7 mouse cellular contexts compared by ENCODE assay signal in the genomic region with DNA sequence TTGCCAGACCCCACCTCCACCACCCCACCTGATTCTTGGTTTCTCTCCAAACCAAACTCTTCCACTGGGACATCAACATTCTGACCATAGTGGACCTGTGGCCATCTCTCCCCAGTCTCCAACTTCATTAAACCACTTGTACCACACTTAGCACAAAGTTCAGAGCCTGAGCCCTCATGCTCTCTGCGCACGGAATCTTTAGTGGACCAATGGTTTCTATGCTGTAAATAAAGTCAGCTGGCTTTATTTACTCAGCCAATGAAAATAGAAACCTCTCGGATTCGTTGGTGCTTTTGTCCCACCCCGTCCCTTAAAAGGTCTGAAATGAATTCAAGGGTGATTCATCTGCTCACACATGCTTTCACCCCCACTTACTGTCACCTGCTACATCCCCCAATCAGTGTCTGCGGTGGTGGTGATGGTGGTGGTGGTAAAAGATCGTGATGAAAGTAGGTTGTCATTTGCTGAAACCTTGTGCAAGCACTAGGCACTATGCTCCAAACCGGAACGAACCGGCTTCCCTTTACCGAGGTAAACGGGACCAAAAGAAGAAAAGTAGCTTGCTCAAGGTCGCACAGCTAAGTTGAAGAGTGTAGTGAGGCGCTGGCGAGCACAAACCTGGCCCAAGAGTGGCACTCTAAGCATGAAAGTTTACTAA. TPM values are rescaled to one million over a fixed set of nuclear protein-coding genes. Genes with fewer than 3 reads are reported as not detected.
DNase-seq lines count a peak whose midpoint lies in the region; ATAC-seq and TF ChIP-seq lines count a peak whose summit lies in the region.

No protein-coding gene starts in this region.

- peak; percentile 36 for DNase-seq in right cerebral cortex, postnatal 25 days
- DNase-seq in right cerebral cortex, postnatal 4 days = no peak
- DNase-seq in adrenal gland, adult 2 months = peak; percentile 60
- peak; percentile 44 for DNase-seq in kidney, postnatal 0 days (ENCODE audit: low spot score)
- peak; percentile 65 for DNase-seq in telencephalon, adult 2 months (ENCODE audit: low read depth, low spot score)

- H3K4me3 ChIP-seq in forebrain, embryonic 12.5 days (replicated peaks) = peak overlapping the region; percentile 88
- peak overlapping the region; percentile 75 for H3K4me3 ChIP-seq in kidney, postnatal 0 days (replicated peaks; ENCODE audit: low read depth, low read length)
- H3K4me3 ChIP-seq in macrophage (ENCODE audit: inconsistent target) = peak overlapping the region; percentile 49

- H3K9ac ChIP-seq in forebrain, embryonic 12.5 days = peak overlapping the region; percentile 91
- peak overlapping the region; percentile 80 for H3K9ac ChIP-seq in kidney, postnatal 0 days (ENCODE audit: low read depth, low read length)

- peaks cover 7% of the 10 kb centered on the region; the same call in 1 of the 2 replicates for H3K27me3 ChIP-seq in forebrain, embryonic 12.5 days
- H3K27me3 ChIP-seq in kidney, postnatal 0 days (ENCODE audit: insufficient read depth, low read length) = no peaks in the 10 kb centered on the region

- TF ChIP-seq CTCF in kidney, postnatal 0 days (IDR thresholded peaks at IDR 0.05; ENCODE audit: low read depth) = no peak

- peaks cover 23% of the 10 kb centered on the region for H3K4me1 ChIP-seq in forebrain, embryonic 12.5 days
- H3K4me1 ChIP-seq in kidney, postnatal 0 days (replicated peaks; ENCODE audit: insufficient read depth, low read length) = peaks cover 8% of the 10 kb centered on the region; the same call in 1 of the 2 replicates

- H3K9me3 ChIP-seq in forebrain, embryonic 12.5 days = no peaks in the 10 kb centered on the region
- H3K9me3 ChIP-seq in kidney, postnatal 0 days (replicated peaks; ENCODE audit: low read length) = no peaks in the 10 kb centered on the region

- H3K27ac ChIP-seq in forebrain, embryonic 12.5 days = no peak overlapping the region
- H3K27ac ChIP-seq in kidney, postnatal 0 days = peak overlapping the region; percentile 88
- no peak overlapping the region for H3K27ac ChIP-seq in macrophage

- ATAC-seq in forebrain, embryonic 12.5 days (ENCODE audit: low FRiP score) = no peak
- peak; percentile 44 for ATAC-seq in kidney, postnatal 0 days (replicated peaks; ENCODE audit: low FRiP score, low read depth)

- 27% methylated on average over 15 of the region's 15 CpGs for WGBS in forebrain, embryonic 12.5 days
- WGBS in kidney, postnatal 0 days = 16% methylated on average over 15 of the region's 15 CpGs
- 12% methylated on average over 15 of the region's 15 CpGs for WGBS in macrophage (ENCODE audit: missing documents)

- H3K79me2 ChIP-seq in macrophage (ENCODE audit: inconsistent target) = no peaks in the 10 kb centered on the region; the same call in 1 of the 2 replicates

- peak overlapping the region; percentile 97 for H3K4me2 ChIP-seq in forebrain, embryonic 12.5 days
- peak overlapping the region; percentile 99 for H3K4me2 ChIP-seq in kidney, postnatal 0 days (ENCODE audit: low read length)

- no peaks in the 10 kb centered on the region for H3K36me3 ChIP-seq in forebrain, embryonic 12.5 days (replicated peaks)
- H3K36me3 ChIP-seq in kidney, postnatal 0 days (ENCODE audit: insufficient read depth, low read length) = no peaks in the 10 kb centered on the region
- H3K36me3 ChIP-seq in macrophage (ENCODE audit: inconsistent target) = no peaks in the 10 kb centered on the region

RNA-seq across cellular contexts. Expression of a gene that starts 1.3 kb away (rescaled TPM):
- total RNA-seq in adrenal gland, adult 2 months (2021) = 1 to 10 TPM; 2.1 to 6.1 TPM
- polyA plus RNA-seq in adrenal gland, adult 2 months (2012; rRNA removed) = 3.9 and 4.0 TPM in 2 replicates
- polyA plus RNA-seq in forebrain, embryonic 12.5 days (2016; fragmentation: Nextera tagmentation; extraction: Ambion mirVana) = 2.9 and 3.8 TPM in 2 replicates
- polyA plus RNA-seq in kidney, postnatal 0 days (2015; fragmentation: Nextera tagmentation; extraction: Ambion mirVana) = 1.2 and 1.5 TPM in 2 replicates
- total RNA-seq in macrophage (2018; cell fraction: chromatin; rRNA removed) = 1 to 10 TPM in 8 of 26 experiments, under 1 TPM in 10, not detected in 8; 0.21 to 1.9 (median 0.94) TPM
- total RNA-seq in macrophage (2018; cell fraction: cytosol; rRNA removed) = under 1 TPM in 20 of 26 experiments, not detected in 6; 0.04 to 0.48 (median 0.14) TPM
- total RNA-seq in macrophage (2018; cell fraction: nucleus; rRNA removed) = 1 to 10 TPM in 4 of 26 experiments, under 1 TPM in 13, not detected in 9; 0.18 to 1.7 (median 0.60) TPM
- 0.12 to 0.32 TPM (median 0.19 TPM) in 3 replicates for polyA plus RNA-seq in macrophage (2018)
